Mouse (Mus musculus) midbrain, embryonic 16.5 days (tissue): ENCODE results near the gene Dpp6. TPM values are rescaled to one million over a fixed set of nuclear protein-coding genes. Genes with fewer than 3 reads are reported as not detected.

ENCODE experiments used
- ATAC-seq: fragments of 200-750 bp; cut with Nextera tagmentation; 2 replicates; pipeline ENCODE4 v1.8.0; 2017; ENCODE audit warnings: moderate TSS enrichment
- H3K27ac ChIP-seq: fragments of 300-500 bp; sonication (generic); 2 replicates; pipeline ENCODE4 v1.5.1; 2014; ENCODE audit warnings: mild to moderate bottlenecking, low read length, mixed read lengths
- H3K27me3 ChIP-seq: fragments of 300-500 bp; sonication (generic); 2 replicates; pipeline ENCODE4 v1.6.1; 2014; ENCODE audit warnings: low read depth, low read length, mixed read lengths; ENCODE audit not compliant: control insufficient read depth, insufficient read depth
- H3K36me3 ChIP-seq: fragments of 300-500 bp; sonication (generic); 2 replicates; pipeline ENCODE4 v1.6.1; 2014; ENCODE audit warnings: mild to moderate bottlenecking, low read length, moderate library complexity, mixed read lengths; ENCODE audit not compliant: control insufficient read depth, insufficient read depth
- H3K4me1 ChIP-seq: fragments of 300-500 bp; sonication (generic); 2 replicates; pipeline ENCODE4 v1.6.1; 2014; ENCODE audit warnings: mild to moderate bottlenecking, low read length, mixed read lengths; ENCODE audit not compliant: control insufficient read depth, insufficient read depth
- H3K4me2 ChIP-seq: fragments of 300-500 bp; sonication (generic); 2 replicates; pipeline ENCODE4 v1.6.1; 2014; ENCODE audit warnings: mild to moderate bottlenecking, low read length, mixed read lengths
- H3K4me3 ChIP-seq: fragments of 300-500 bp; sonication (generic); 2 replicates; pipeline ENCODE4 v1.5.1; 2014; ENCODE audit warnings: low read depth, mild to moderate bottlenecking, low read length, moderate library complexity, mixed read lengths
- H3K9ac ChIP-seq: fragments of 300-500 bp; sonication (generic); 2 replicates; pipeline ENCODE4 v1.6.1; 2014; ENCODE audit warnings: low read depth, low read length, mixed read lengths
- H3K9me3 ChIP-seq: fragments of 300-500 bp; sonication (generic); replicated peaks from 2 replicates; pipeline ENCODE4 v1.6.1; 2014; ENCODE audit warnings: mild to moderate bottlenecking, low read length, mixed read lengths; ENCODE audit not compliant: control insufficient read depth, poor library complexity, severe bottlenecking
- WGBS: fragments of 180-500 bp; shearing (Covaris S2); extraction: QIAGEN DNeasy Blood & Tissue Kit; methylation state at CpG from one replicate; pipeline ENCODE4 v1.1.7; 2014; 5-methylcytosine and 5-hydroxymethylcytosine counted together
- polyA plus RNA-seq: library from polyadenylated mRNA; unstranded; fragments of >200 nt; fragmentation: Nextera tagmentation; extraction: Ambion mirVana; gene quantifications from 2 replicates; pipeline ENCODE4 v1.2.1, GENCODE M21; 2015

The Dpp6 gene
- polyA plus RNA-seq, 1 experiment from 2014 or later = 102 TPM

GRCm38 (mm10) chr5:27402616-27403015 lies 585.6 kb downstream of the Dpp6 start:
- peaks cover 4% of the 10 kb centered on the region; the same call in 1 of the 2 replicates for H3K4me1 ChIP-seq
- H3K27me3 ChIP-seq = no peaks in the 10 kb centered on the region
- 0 out of 2 replicates have a peak, but pooled peaks cover 3% of the 10 kb centered on the region for H3K36me3 ChIP-seq
- 100% methylated on average over 1 of the region's 1 CpGs for WGBS
- H3K27ac ChIP-seq = no peak overlapping the region
- H3K4me3 ChIP-seq = no peak overlapping the region
- H3K4me2 ChIP-seq = no peak overlapping the region
- H3K9ac ChIP-seq = no peak overlapping the region
- no peaks in the 10 kb centered on the region for H3K9me3 ChIP-seq
- no peak for ATAC-seq

GRCm38 (mm10) chr5:27408854-27409253 lies 591.9 kb downstream of the Dpp6 start:
- 0 out of 2 replicates have a peak, but pooled peaks have one; percentile 42 for ATAC-seq
- Histone ChIP-seq H3K27ac (no peak overlapping the region), H3K4me3 (no peak overlapping the region), H3K4me1 (no peaks in the 10 kb centered on the region), H3K27me3 (no peaks in the 10 kb centered on the region), H3K9ac (no peak overlapping the region), H3K36me3 (0 out of 2 replicates have a peak, but pooled peaks cover 3% of the 10 kb centered on the region), H3K4me2 (no peak overlapping the region), H3K9me3 (no peaks in the 10 kb centered on the region)
- 69% methylated on average over 7 of the region's 7 CpGs for WGBS

GRCm38 (mm10) chr5:27413023-27413422 lies 596.0 kb downstream of the Dpp6 start:
- 58% methylated on average over 3 of the region's 3 CpGs for WGBS
- H3K4me1 ChIP-seq = no peaks in the 10 kb centered on the region
- no peak for ATAC-seq

GRCm38 (mm10) chr5:27415518-27415917 lies 598.5 kb downstream of the Dpp6 start:
- Histone ChIP-seq H3K9ac (no peak overlapping the region), H3K4me3 (no peak overlapping the region), H3K9me3 (no peaks in the 10 kb centered on the region), H3K36me3 (no peaks in the 10 kb centered on the region), H3K4me1 (no peaks in the 10 kb centered on the region; the same call in 1 of the 2 replicates), H3K27ac (no peak overlapping the region), H3K27me3 (no peaks in the 10 kb centered on the region), H3K4me2 (no peak overlapping the region)
- ATAC-seq = no peak
- 76% methylated on average over 4 of the region's 4 CpGs for WGBS

More at GRCm38 (mm10) chr5:27413023-27413422, 596.0 kb downstream of the Dpp6 start:
- Histone ChIP-seq H3K27me3 (no peaks in the 10 kb centered on the region), H3K36me3 (no peaks in the 10 kb centered on the region), H3K4me3 (no peak overlapping the region), H3K4me2 (no peak overlapping the region), H3K9ac (no peak overlapping the region), H3K27ac (no peak overlapping the region), H3K9me3 (no peaks in the 10 kb centered on the region)

GRCm38 (mm10) chr5:27416571-27416970 lies 599.6 kb downstream of the Dpp6 start:
- H3K9me3 ChIP-seq = no peaks in the 10 kb centered on the region
- H3K4me3 ChIP-seq = no peak overlapping the region
- no peak overlapping the region for H3K4me2 ChIP-seq
- no peak overlapping the region for H3K9ac ChIP-seq
- H3K4me1 ChIP-seq = no peaks in the 10 kb centered on the region; the same call in 1 of the 2 replicates
- H3K36me3 ChIP-seq = no peaks in the 10 kb centered on the region
- 65% methylated on average over 4 of the region's 4 CpGs for WGBS
- ATAC-seq = peak; percentile 34; the same call in 1 of the 2 replicates
- no peaks in the 10 kb centered on the region for H3K27me3 ChIP-seq
- H3K27ac ChIP-seq = no peak overlapping the region

GRCm38 (mm10) chr5:27417398-27417797 lies 600.4 kb downstream of the Dpp6 start:
- H3K9ac ChIP-seq = no peak overlapping the region
- no peaks in the 10 kb centered on the region for H3K9me3 ChIP-seq
- H3K4me3 ChIP-seq = no peak overlapping the region
- 71% methylated on average over 7 of the region's 7 CpGs for WGBS
- H3K4me1 ChIP-seq = no peaks in the 10 kb centered on the region; the same call in 1 of the 2 replicates
- no peak overlapping the region for H3K4me2 ChIP-seq
- no peak overlapping the region for H3K27ac ChIP-seq
- H3K27me3 ChIP-seq = no peaks in the 10 kb centered on the region
- no peak for ATAC-seq
- no peaks in the 10 kb centered on the region for H3K36me3 ChIP-seq

GRCm38 (mm10) chr5:27418856-27419255 lies 601.9 kb downstream of the Dpp6 start:
- H3K4me3 ChIP-seq = no peak overlapping the region
- WGBS = 64% methylated on average over 1 of the region's 1 CpGs
- no peak overlapping the region for H3K4me2 ChIP-seq
- ATAC-seq = no peak
- H3K9me3 ChIP-seq = no peaks in the 10 kb centered on the region
- no peak overlapping the region for H3K9ac ChIP-seq
- H3K4me1 ChIP-seq = no peaks in the 10 kb centered on the region; the same call in none of the 2 replicates
- H3K36me3 ChIP-seq = no peaks in the 10 kb centered on the region
- no peak overlapping the region for H3K27ac ChIP-seq
- H3K27me3 ChIP-seq = no peaks in the 10 kb centered on the region

- H3K27ac ChIP-seq = no peak overlapping the region
- no peaks in the 10 kb centered on the region for H3K9me3 ChIP-seq
- H3K4me3 ChIP-seq = no peak overlapping the region
- no peak for ATAC-seq
- H3K9ac ChIP-seq = no peak overlapping the region
- H3K4me1 ChIP-seq = no peaks in the 10 kb centered on the region; the same call in none of the 2 replicates
- no peaks in the 10 kb centered on the region for H3K36me3 ChIP-seq
- no peak overlapping the region for H3K4me2 ChIP-seq
- WGBS = 72% methylated on average over 4 of the region's 4 CpGs
- H3K27me3 ChIP-seq = no peaks in the 10 kb centered on the region
Measured at GRCm38 (mm10) chr5:27421090-27421635, 604.2 kb downstream of the Dpp6 start.

- Histone ChIP-seq H3K4me1 (no peaks in the 10 kb centered on the region; the same call in 1 of the 2 replicates), H3K27ac (no peak overlapping the region), H3K4me2 (no peak overlapping the region), H3K9me3 (no peaks in the 10 kb centered on the region), H3K36me3 (no peaks in the 10 kb centered on the region), H3K4me3 (no peak overlapping the region), H3K27me3 (no peaks in the 10 kb centered on the region), H3K9ac (no peak overlapping the region)
- whole genome bisulfite sequencing = 68% methylated on average over 3 of the region's 3 CpGs
- no peak for ATAC-seq
Measured at GRCm38 (mm10) chr5:27423766-27424165, 606.8 kb downstream of the Dpp6 start.
